Mouse (Mus musculus) intestine, postnatal 0 days (tissue): Measurements from ENCODE around the gene Ddt. TPM values are rescaled to one million over a fixed set of nuclear protein-coding genes. Genes with fewer than 3 reads are reported as not detected.

Source experiments
- ATAC-seq: fragments of 200-750 bp; cut with Nextera tagmentation; 2 replicates; pipeline ENCODE4 v1.8.0; 2017; ENCODE audit warnings: mild to moderate bottlenecking, moderate TSS enrichment, moderate library complexity
- H3K27ac ChIP-seq: fragments of 300-500 bp; sonication (generic); 2 replicates; pipeline ENCODE4 v1.5.1; 2014; ENCODE audit warnings: mild to moderate bottlenecking, low read depth, low read length, moderate library complexity
- H3K27me3 ChIP-seq: fragments of 300-500 bp; sonication (generic); replicated peaks from 2 replicates; pipeline ENCODE4 v1.6.1; 2014; ENCODE audit warnings: low read length, mixed read lengths; ENCODE audit not compliant: control insufficient read depth, insufficient read depth
- H3K36me3 ChIP-seq: fragments of 300-500 bp; sonication (generic); 2 replicates; pipeline ENCODE4 v1.6.1; 2014; ENCODE audit warnings: mild to moderate bottlenecking, moderate library complexity; ENCODE audit not compliant: control insufficient read depth, insufficient read depth
- H3K4me1 ChIP-seq: fragments of 300-500 bp; sonication (generic); replicated peaks from 2 replicates; pipeline ENCODE4 v1.6.1; 2014; ENCODE audit warnings: antibody characterized with exemption, low read length, mixed read lengths; ENCODE audit not compliant: control insufficient read depth, insufficient read depth
- H3K4me2 ChIP-seq: fragments of 300-500 bp; sonication (generic); replicated peaks from 2 replicates; pipeline ENCODE4 v1.6.1; 2014; ENCODE audit warnings: low read depth, mild to moderate bottlenecking, moderate library complexity
- H3K4me3 ChIP-seq: fragments of 300-500 bp; sonication (generic); 2 replicates; pipeline ENCODE4 v1.5.1; 2014; ENCODE audit warnings: low read depth, low read length
- H3K9ac ChIP-seq: fragments of 300-500 bp; sonication (generic); 2 replicates; pipeline ENCODE4 v1.6.1; 2014; ENCODE audit warnings: mild to moderate bottlenecking, low read depth, low read length
- H3K9me3 ChIP-seq: fragments of 300-500 bp; sonication (generic); 2 replicates; pipeline ENCODE4 v1.6.1; 2016; ENCODE audit warnings: mixed run types; ENCODE audit not compliant: control insufficient read depth
- CTCF ChIP-seq: sonication (generic); IDR thresholded peaks from 2 replicates; pipeline ENCODE4 v1.5.1; 2016; ENCODE audit warnings: low read depth, mild to moderate bottlenecking, control low read depth, antibody characterized with exemption, moderate library complexity
- WGBS: fragments of 180-500 bp; shearing (Covaris S2); extraction: QIAGEN DNeasy Blood & Tissue Kit; methylation state at CpG from one replicate; pipeline ENCODE4 v1.1.7; 2014; 5-methylcytosine and 5-hydroxymethylcytosine counted together
- polyA plus RNA-seq: library from polyadenylated mRNA; unstranded; fragments of >200 nt; fragmentation: Nextera tagmentation; extraction: Ambion mirVana; gene quantifications from 2 replicates; pipeline ENCODE4 v1.2.1, GENCODE M21; 2015

The Ddt gene
- polyA plus RNA-seq: 122 and 129 TPM in 2 replicates

DNA sequence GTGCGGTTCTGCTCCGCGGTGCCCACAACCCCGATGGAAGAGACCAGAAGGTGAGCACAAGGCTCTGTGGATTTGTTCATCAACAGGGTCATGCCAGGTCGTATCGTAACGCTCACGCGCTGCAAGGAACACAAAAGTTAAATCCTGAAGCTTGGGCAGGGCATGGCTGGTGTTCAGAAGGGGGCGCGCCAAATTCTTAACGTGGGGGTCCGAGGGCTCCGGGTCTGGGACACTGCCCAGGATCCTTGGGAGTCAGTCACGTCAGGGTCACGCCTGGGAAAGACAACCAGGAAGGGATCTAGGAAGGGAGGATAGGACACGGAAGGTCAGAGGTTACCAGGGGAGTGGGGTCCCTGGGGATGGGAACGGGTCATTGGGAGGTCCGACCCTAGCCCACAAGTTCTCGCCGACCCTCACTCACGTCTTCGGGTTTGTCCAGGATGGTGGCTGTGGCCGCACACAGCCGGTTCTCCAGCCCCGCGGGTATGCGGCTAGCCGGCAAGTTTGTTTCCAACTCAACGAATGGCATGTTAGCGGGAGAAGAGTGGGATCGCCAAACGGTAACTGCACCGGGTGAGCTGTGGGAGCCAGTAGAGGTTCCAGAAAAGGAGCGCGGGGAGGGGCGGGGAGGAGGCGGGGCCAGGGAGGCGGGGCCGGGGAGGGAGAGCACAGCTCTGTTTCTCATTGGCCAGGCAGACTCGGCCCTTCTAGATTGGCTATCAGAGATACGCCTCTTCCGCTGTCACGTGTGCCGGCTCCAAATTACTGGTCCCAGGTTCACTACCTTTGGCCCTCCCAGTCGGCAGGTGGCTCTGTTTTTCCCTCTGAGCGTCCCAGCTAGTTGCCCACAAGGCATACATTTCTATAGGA is at the start of gene Ddt:
Gene Ddt, minus strand, starts transcription at position 620 of the 870 bp plus-strand sequence.
- H3K9ac ChIP-seq: peak within 1 kb of the TSS; percentile 57
- H3K9me3 ChIP-seq: no peaks in the 10 kb centered on the region
- H3K27me3 ChIP-seq: no peaks in the 10 kb centered on the region
- H3K27ac ChIP-seq: peak within 1 kb of the TSS; percentile 41; the same call in 1 of the 2 replicates
- peak within 1 kb of the TSS; percentile 72 for H3K4me3 ChIP-seq
- under 1% methylated on average over 47 of the region's 47 CpGs for WGBS
- no peaks in the 10 kb centered on the region; the same call in 1 of the 2 replicates for H3K36me3 ChIP-seq
- TF ChIP-seq CTCF: peak; percentile 62
- H3K4me1 ChIP-seq: no peaks in the 10 kb centered on the region; the same call in 1 of the 2 replicates
- H3K4me2 ChIP-seq: peak within 1 kb of the TSS; percentile 100
- ATAC-seq: peak; percentile 93

DNA sequence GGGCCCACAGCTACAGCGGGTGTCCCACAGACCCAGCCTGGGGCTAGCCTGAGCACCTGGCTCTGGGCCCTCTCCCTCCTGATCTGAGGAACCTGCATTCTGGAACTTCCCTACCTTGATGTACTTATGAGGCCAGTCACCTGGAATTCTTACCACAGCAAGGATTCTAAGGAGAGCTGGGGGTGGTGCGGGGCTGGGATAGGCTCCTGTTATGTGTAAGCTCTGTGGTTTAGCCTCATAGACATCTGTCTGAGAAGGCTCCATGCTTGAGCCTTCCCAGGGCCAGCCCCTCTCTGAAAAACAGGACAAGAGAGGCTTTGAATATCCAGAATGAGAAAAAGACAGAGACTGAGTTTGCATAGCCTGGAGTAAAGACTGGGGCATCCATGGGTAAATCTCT is 49.2 kb upstream of the Ddt start, which contains the start of gene Gstt4:
Gene Gstt4, minus strand, starts transcription at position 101 of the 400 bp plus-strand sequence.
- ATAC-seq: no peak
- TF ChIP-seq CTCF: no peak
- H3K4me1 ChIP-seq: no peaks in the 10 kb centered on the region

DNA sequence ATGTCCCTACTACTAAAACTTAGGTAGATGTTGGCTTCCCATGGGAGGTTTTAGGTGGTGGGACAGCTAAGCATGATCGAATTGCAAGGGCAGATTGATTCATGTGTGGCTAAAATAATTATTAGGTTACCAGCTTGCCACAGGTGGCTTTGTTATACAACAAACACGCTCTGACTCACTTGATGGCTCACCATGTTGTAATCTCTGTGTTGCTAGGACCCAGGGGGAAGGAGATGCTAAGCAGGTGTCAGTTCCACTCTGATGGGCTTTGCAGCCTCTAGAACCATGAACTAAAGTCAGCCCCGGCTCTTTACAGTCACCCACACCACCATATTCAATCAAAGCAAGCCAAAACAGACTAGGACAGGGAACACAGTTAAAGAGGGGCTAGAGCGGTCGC is 46.7 kb upstream of the Ddt start:
- Histone ChIP-seq H3K9ac (no peak overlapping the region), H3K4me3 (no peak overlapping the region), H3K27me3 (no peaks in the 10 kb centered on the region), H3K4me1 (no peaks in the 10 kb centered on the region), H3K9me3 (no peaks in the 10 kb centered on the region), H3K36me3 (no peaks in the 10 kb centered on the region), H3K27ac (no peak overlapping the region), H3K4me2 (no peak overlapping the region)
- 86% methylated on average over 5 of the region's 5 CpGs for WGBS
- TF ChIP-seq CTCF: no peak
- ATAC-seq: no peak

More for the DNA sequence above, 49.2 kb upstream of the Ddt start, which contains the start of gene Gstt4:
- 88% methylated on average over 2 of the region's 2 CpGs for WGBS
- Histone ChIP-seq H3K9me3 (no peaks in the 10 kb centered on the region), H3K4me2 (no peak within 1 kb of the TSS), H3K36me3 (no peaks in the 10 kb centered on the region), H3K9ac (no peak within 1 kb of the TSS), H3K27ac (no peak within 1 kb of the TSS), H3K4me3 (no peak within 1 kb of the TSS), H3K27me3 (no peaks in the 10 kb centered on the region)

DNA sequence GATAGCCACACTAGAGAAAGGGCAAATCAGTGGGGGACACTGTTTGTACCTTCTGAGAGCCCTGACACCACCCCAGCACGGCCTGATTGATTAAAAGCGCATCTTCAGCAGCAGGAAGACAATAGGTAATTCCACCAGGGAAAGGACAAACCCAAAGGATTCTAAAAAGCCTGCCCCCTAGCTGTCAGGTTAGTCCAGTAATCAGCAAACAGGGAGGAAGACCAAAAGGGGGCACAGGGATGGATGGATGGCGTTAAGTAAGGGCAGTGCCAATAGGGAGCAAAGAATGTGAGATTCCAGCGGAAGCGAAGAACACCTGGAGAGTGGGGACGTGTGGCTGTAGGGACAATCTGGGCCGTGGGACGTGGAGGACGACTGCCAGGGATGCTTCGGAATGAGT is 45.4 kb upstream of the Ddt start:
- ATAC-seq: no peak
- peak; percentile 52 for TF ChIP-seq CTCF
- H3K4me1 ChIP-seq: no peaks in the 10 kb centered on the region
- H3K4me2 ChIP-seq: no peak overlapping the region
- H3K27me3 ChIP-seq: no peaks in the 10 kb centered on the region
- WGBS: 69% methylated on average over 10 of the region's 10 CpGs
- no peak overlapping the region for H3K4me3 ChIP-seq
- H3K9ac ChIP-seq: no peak overlapping the region
- H3K9me3 ChIP-seq: no peaks in the 10 kb centered on the region
- H3K27ac ChIP-seq: no peak overlapping the region
- no peaks in the 10 kb centered on the region for H3K36me3 ChIP-seq

DNA sequence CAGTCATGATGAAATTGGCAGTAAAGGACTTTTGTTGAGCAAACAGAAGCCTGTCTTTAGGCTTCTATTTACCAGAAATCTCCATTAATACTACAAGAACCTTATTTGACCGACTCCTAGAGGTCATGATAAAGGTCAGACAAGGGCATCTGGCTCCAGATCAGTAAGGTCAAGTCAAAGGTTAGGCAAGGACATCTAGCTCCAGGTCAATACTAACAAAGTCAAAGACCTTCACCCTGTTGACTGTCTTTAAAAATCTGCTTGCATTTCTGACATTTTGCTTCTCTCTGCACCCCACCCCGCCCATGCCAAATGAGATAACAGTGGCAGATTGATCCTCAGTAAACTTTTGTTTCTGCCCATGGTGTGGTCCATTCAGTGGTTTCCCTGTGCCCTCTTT is 31.0 kb upstream of the Ddt start:
- Histone ChIP-seq H3K9me3 (no peaks in the 10 kb centered on the region), H3K4me3 (no peak overlapping the region), H3K27me3 (no peaks in the 10 kb centered on the region), H3K4me1 (no peaks in the 10 kb centered on the region), H3K36me3 (no peaks in the 10 kb centered on the region), H3K4me2 (no peak overlapping the region), H3K27ac (no peak overlapping the region), H3K9ac (no peak overlapping the region)
- WGBS: 63% methylated on average over 2 of the region's 2 CpGs
- no peak for TF ChIP-seq CTCF
- ATAC-seq: no peak

DNA sequence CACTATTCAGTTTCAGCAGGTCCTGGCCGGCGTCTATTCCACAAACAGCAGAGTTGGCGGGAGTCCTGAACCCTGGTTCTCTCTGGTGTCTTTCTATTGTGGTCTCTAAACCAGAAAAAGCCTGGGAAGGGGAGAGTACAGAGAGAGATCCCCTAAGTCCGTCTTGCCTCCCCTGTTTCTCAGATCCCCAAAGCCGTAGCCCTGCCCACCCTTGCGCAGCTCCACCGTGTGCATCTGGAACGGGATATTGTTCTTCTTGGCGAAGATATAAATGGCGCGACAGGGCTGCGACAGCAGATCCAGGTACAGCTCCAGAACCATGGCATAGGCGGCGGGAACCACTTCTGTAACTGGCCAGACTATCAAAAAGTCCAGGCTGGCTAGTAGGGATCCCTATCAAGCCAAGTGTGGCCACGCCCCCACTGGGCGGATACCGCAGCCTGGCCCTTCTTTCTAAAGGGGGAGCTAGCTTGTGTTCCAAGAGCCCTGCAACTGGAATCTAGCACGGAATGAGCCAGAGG is 25.0 kb upstream of the Ddt start, which contains the start of gene Gstt1:
Gene Gstt1, minus strand, starts transcription at position 409 of the 521 bp plus-strand sequence.
- peak within 1 kb of the TSS; percentile 93 for H3K4me2 ChIP-seq
- H3K4me1 ChIP-seq: peaks cover 5% of the 10 kb centered on the region; the same call in 1 of the 2 replicates
- WGBS: 4% methylated on average over 18 of the region's 18 CpGs
- no peaks in the 10 kb centered on the region for H3K27me3 ChIP-seq
- H3K27ac ChIP-seq: no peak within 1 kb of the TSS
- no peaks in the 10 kb centered on the region for H3K36me3 ChIP-seq
- ATAC-seq: no peak; the same call in 1 of the 2 replicates
- no peaks in the 10 kb centered on the region for H3K9me3 ChIP-seq
- TF ChIP-seq CTCF: no peak
- H3K9ac ChIP-seq: peak within 1 kb of the TSS; percentile 32
- H3K4me3 ChIP-seq: peak within 1 kb of the TSS; percentile 49
